Mouse (Mus musculus) liver, embryonic 14.5 days (tissue): Measurements from ENCODE around the gene Olfr633. TPM values are rescaled to one million over a fixed set of nuclear protein-coding genes. Genes with fewer than 3 reads are reported as not detected.

Experiments used
- ATAC-seq: fragments of 200-750 bp; cut with Nextera tagmentation; 2 replicates; pipeline ENCODE4 v1.8.0; 2017; ENCODE audit warnings: moderate number of reproducible peaks, mild to moderate bottlenecking, moderate library complexity; ENCODE audit not compliant: insufficient read depth
- DNase-seq, 3 experiments: peaks; one replicate each; pipeline ENCODE4 v3.0.0-alpha.2; 2012 to 2013; ENCODE audit warnings: low read depth in 3 of 3, low spot score in 3 of 3
- H3K27ac ChIP-seq: fragments of 300-500 bp; sonication (generic); 2 replicates; pipeline ENCODE4 v1.5.1; 2014; ENCODE audit warnings: moderate library complexity, mild to moderate bottlenecking, control low read depth, inconsistent platforms
- H3K27me3 ChIP-seq: fragments of 300-500 bp; sonication (generic); 2 replicates; pipeline ENCODE4 v1.6.1; 2014; ENCODE audit warnings: mild to moderate bottlenecking, low read length, moderate library complexity; ENCODE audit not compliant: control insufficient read depth, insufficient read depth
- H3K36me3 ChIP-seq: fragments of 300-500 bp; sonication (generic); replicated peaks from 2 replicates; pipeline ENCODE4 v1.6.1; 2014; ENCODE audit warnings: low read depth; ENCODE audit not compliant: control insufficient read depth, insufficient read depth
- H3K4me1 ChIP-seq, 2 experiments: fragments of 200-500 bp in 1 of 2; fragments of 300-500 bp in 1 of 2; sonication (generic) in 1 of 2; replicated peaks; 2 replicates each; pipeline ENCODE4 v1.6.1; 2012 to 2014; ENCODE audit warnings: antibody characterized with exemption in 1 of 2, inconsistent platforms in 1 of 2, low read length in 1 of 2; ENCODE audit not compliant: control insufficient read depth in 2 of 2, insufficient read depth in 2 of 2
- H3K4me2 ChIP-seq: fragments of 300-500 bp; sonication (generic); 2 replicates; pipeline ENCODE4 v1.6.1; 2014; ENCODE audit warnings: low read depth, mild to moderate bottlenecking, control low read depth, moderate library complexity
- H3K4me3 ChIP-seq, 2 experiments: fragments of 200-500 bp in 1 of 2; fragments of 300-500 bp in 1 of 2; sonication (generic) in 1 of 2; 2 replicates each; pipeline ENCODE4 v1.5.1; 2012 to 2014; ENCODE audit warnings: low read depth in 2 of 2, low read length in 2 of 2, mild to moderate bottlenecking in 2 of 2, control low read depth in 1 of 2, inconsistent platforms in 1 of 2, moderate library complexity in 1 of 2; ENCODE audit not compliant: insufficient read depth in 1 of 2
- H3K9ac ChIP-seq: fragments of 300-500 bp; sonication (generic); replicated peaks from 2 replicates; pipeline ENCODE4 v1.6.1; 2014; ENCODE audit warnings: mild to moderate bottlenecking, control low read depth, moderate library complexity
- H3K9me3 ChIP-seq: fragments of 300-500 bp; sonication (generic); 2 replicates; pipeline ENCODE4 v1.6.1; 2016; ENCODE audit warnings: low read length, mixed read lengths; ENCODE audit not compliant: control insufficient read depth
- CTCF ChIP-seq: IDR thresholded peaks from 2 replicates; pipeline ENCODE4 v1.5.1; 2016; ENCODE audit warnings: antibody characterized with exemption, low read depth, control low read depth
- EP300 ChIP-seq: IDR thresholded peaks from 2 replicates; pipeline ENCODE4 v1.6.1; 2016; ENCODE audit warnings: antibody characterized with exemption, low read depth
- WGBS: fragments of 180-500 bp; shearing (Covaris S2); extraction: QIAGEN DNeasy Blood & Tissue Kit; methylation state at CpG from one replicate; pipeline ENCODE4 v1.1.7; 2014; ENCODE audit not compliant: insufficient replicate concordance; 5-methylcytosine and 5-hydroxymethylcytosine counted together
- polyA plus RNA-seq, 2 experiments: library from polyadenylated mRNA; depleted of rRNA in 1 of 2; stranded (reverse) in 1 of 2; unstranded in 1 of 2; fragments of >200 nt; fragmentation: Nextera tagmentation in 1 of 2; extraction: Ambion mirVana in 1 of 2; gene quantifications; 2 replicates each; pipeline versions ENCODE4 v1.2.1 to v1.2.3; 2012 to 2014

Gene Olfr633
- polyA plus RNA-seq, 2 experiments = 0.04 TPM; not detected in 1

DNA sequence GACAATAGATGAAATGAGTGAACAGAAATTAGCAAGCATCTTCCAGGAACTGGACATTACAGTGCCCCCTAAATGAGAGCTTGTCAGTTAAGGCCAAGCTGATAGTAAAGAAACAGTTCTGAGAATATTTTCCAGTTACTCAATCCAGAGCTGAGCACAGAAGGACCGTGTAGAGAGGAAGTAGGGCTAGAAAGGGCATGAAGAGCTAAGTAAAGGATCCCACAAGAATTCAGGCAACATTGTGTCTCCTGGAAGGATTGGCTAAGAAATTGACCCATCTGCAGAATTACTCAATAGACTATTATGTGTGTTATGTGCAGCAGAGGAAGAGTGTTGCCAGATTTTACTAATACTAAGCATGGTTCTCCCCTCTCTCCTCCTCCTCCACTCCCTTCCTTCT, 27.5 kb downstream of the Olfr633 start:
- Histone ChIP-seq H3K9ac (no peak overlapping the region), H3K9me3 (no peaks in the 10 kb centered on the region), H3K4me1 (no peaks in the 10 kb centered on the region), H3K36me3 (no peaks in the 10 kb centered on the region), H3K27me3 (no peaks in the 10 kb centered on the region), H3K27ac (no peak overlapping the region), H3K4me3 (no peak overlapping the region), H3K4me2 (no peak overlapping the region)
- DNase-seq (no peak), ATAC-seq (no peak)
- no peak for TF ChIP-seq EP300
- TF ChIP-seq CTCF = no peak
- WGBS = 24% methylated on average over 1 of the region's 1 CpGs

DNA sequence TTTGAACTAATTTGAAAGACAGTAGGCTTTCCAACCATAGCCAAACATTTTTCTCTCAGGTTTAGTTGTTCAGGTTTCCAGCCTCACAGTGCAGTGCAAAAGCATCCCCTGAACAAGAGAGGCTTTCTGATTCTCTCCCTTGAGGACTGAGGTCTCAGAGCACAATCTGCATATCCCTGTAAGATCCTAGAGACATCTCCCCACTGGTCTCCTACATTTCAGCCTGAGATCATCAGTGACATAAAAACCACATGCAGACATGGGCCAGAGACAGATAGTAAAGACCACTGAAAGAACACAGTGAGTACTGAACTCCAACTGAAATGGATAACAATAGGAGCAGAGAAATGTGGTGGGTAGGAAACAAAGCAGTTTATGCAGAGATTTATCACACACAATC, 54.2 kb downstream of the Olfr633 start, which contains the start of gene Olfr638:
TSS of gene Olfr638 (plus strand) at position 301 of the 400 bp plus-strand sequence.
- ATAC-seq (no peak), DNase-seq (no peak)
- H3K36me3 ChIP-seq = no peaks in the 10 kb centered on the region
- H3K9ac ChIP-seq = no peak within 1 kb of the TSS
- no peak within 1 kb of the TSS for H3K4me2 ChIP-seq
- H3K4me3 ChIP-seq = no peak within 1 kb of the TSS
- H3K4me1 ChIP-seq = no peaks in the 10 kb centered on the region
- TF ChIP-seq EP300 (no peak), CTCF (no peak)
- H3K27ac ChIP-seq = no peak within 1 kb of the TSS
- no peaks in the 10 kb centered on the region for H3K27me3 ChIP-seq
- H3K9me3 ChIP-seq = no peaks in the 10 kb centered on the region

Other genes with a start within 250 kb of the Olfr633 start
Only the 30 nearest of the 33 such genes appear.
- not detected in 2 replicates for gene Olfr628, start 214.1 kb upstream of the Olfr633 start, polyA plus RNA-seq (2012; rRNA removed)
- not detected in 2 replicates for gene Olfr628, start 214.1 kb upstream of the Olfr633 start, polyA plus RNA-seq (2014; fragmentation: Nextera tagmentation; extraction: Ambion mirVana)
- 0.08 TPM in 1 of 2 replicates, not detected in the other for gene Olfr629, start 199.5 kb upstream of the Olfr633 start, polyA plus RNA-seq (2012; rRNA removed)
- gene Olfr629, start 199.5 kb upstream of the Olfr633 start, polyA plus RNA-seq (2014; fragmentation: Nextera tagmentation; extraction: Ambion mirVana) = 0.18 and 0.22 TPM in 2 replicates
- gene Olfr630, start 187.1 kb upstream of the Olfr633 start, polyA plus RNA-seq (2012; rRNA removed) = 0.03 TPM in 2 replicates
- not detected in 2 replicates for gene Olfr630, start 187.1 kb upstream of the Olfr633 start, polyA plus RNA-seq (2014; fragmentation: Nextera tagmentation; extraction: Ambion mirVana)
- 0.01 TPM in 1 of 2 replicates, not detected in the other for gene Olfr69, start 172.8 kb upstream of the Olfr633 start, polyA plus RNA-seq (2012; rRNA removed)
- gene Olfr69, start 172.8 kb upstream of the Olfr633 start, polyA plus RNA-seq (2014; fragmentation: Nextera tagmentation; extraction: Ambion mirVana) = not detected in 2 replicates
- gene Olfr68, start 164.7 kb upstream of the Olfr633 start, polyA plus RNA-seq (2012; rRNA removed) = 0.02 and 0.10 TPM in 2 replicates
- 0.08 TPM in 1 of 2 replicates, not detected in the other for gene Olfr68, start 164.7 kb upstream of the Olfr633 start, polyA plus RNA-seq (2014; fragmentation: Nextera tagmentation; extraction: Ambion mirVana)
- 0.02 TPM in 1 of 2 replicates, not detected in the other for gene Olfr67, start 152.6 kb upstream of the Olfr633 start, polyA plus RNA-seq (2012; rRNA removed)
- gene Olfr67, start 152.6 kb upstream of the Olfr633 start, polyA plus RNA-seq (2014; fragmentation: Nextera tagmentation; extraction: Ambion mirVana) = not detected in 2 replicates
- 57,913 and 74,220 TPM in 2 replicates for gene Hbb-bt, start 130.4 kb upstream of the Olfr633 start, polyA plus RNA-seq (2012; rRNA removed)
- 62,702 and 66,320 TPM in 2 replicates for gene Hbb-bt, start 130.4 kb upstream of the Olfr633 start, polyA plus RNA-seq (2014; fragmentation: Nextera tagmentation; extraction: Ambion mirVana)
- 195,474 and 209,901 TPM in 2 replicates for gene Hbb-bs, start 116.3 kb upstream of the Olfr633 start, polyA plus RNA-seq (2012; rRNA removed)
- 126,713 and 131,477 TPM in 2 replicates for gene Hbb-bs, start 116.3 kb upstream of the Olfr633 start, polyA plus RNA-seq (2014; fragmentation: Nextera tagmentation; extraction: Ambion mirVana)
- 0.19 and 0.36 TPM in 2 replicates for gene Hbb-bh2, start 103.9 kb upstream of the Olfr633 start, polyA plus RNA-seq (2012; rRNA removed)
- not detected in 2 replicates for gene Hbb-bh2, start 103.9 kb upstream of the Olfr633 start, polyA plus RNA-seq (2014; fragmentation: Nextera tagmentation; extraction: Ambion mirVana)
- 94.8 and 146 TPM in 2 replicates for gene Hbb-bh1, start 101.3 kb upstream of the Olfr633 start, polyA plus RNA-seq (2012; rRNA removed)
- 155 and 211 TPM in 2 replicates for gene Hbb-bh1, start 101.3 kb upstream of the Olfr633 start, polyA plus RNA-seq (2014; fragmentation: Nextera tagmentation; extraction: Ambion mirVana)
- 361 and 394 TPM in 2 replicates for gene Hbb-y, start 91.2 kb upstream of the Olfr633 start, polyA plus RNA-seq (2012; rRNA removed)
- 543 and 665 TPM in 2 replicates for gene Hbb-y, start 91.2 kb upstream of the Olfr633 start, polyA plus RNA-seq (2014; fragmentation: Nextera tagmentation; extraction: Ambion mirVana)
- gene Olfr66, start 58.2 kb upstream of the Olfr633 start, polyA plus RNA-seq (2012; rRNA removed) = 0.03 TPM in 1 of 2 replicates, not detected in the other
- gene Olfr66, start 58.2 kb upstream of the Olfr633 start, polyA plus RNA-seq (2014; fragmentation: Nextera tagmentation; extraction: Ambion mirVana) = not detected in 2 replicates
- gene Olfr64, start 50.0 kb upstream of the Olfr633 start, polyA plus RNA-seq (2012; rRNA removed) = under 0.01 TPM in 1 of 2 replicates, not detected in the other
- gene Olfr64, start 50.0 kb upstream of the Olfr633 start, polyA plus RNA-seq (2014; fragmentation: Nextera tagmentation; extraction: Ambion mirVana) = not detected in 2 replicates
- not detected in 2 replicates for gene Olfr65, start 41.0 kb upstream of the Olfr633 start, polyA plus RNA-seq (2012; rRNA removed)
- gene Olfr65, start 41.0 kb upstream of the Olfr633 start, polyA plus RNA-seq (2014; fragmentation: Nextera tagmentation; extraction: Ambion mirVana) = not detected in 2 replicates
- gene Olfr631, start 15.6 kb upstream of the Olfr633 start, polyA plus RNA-seq (2012; rRNA removed) = 0.84 and 0.95 TPM in 2 replicates
- 0.19 and 0.24 TPM in 2 replicates for gene Olfr631, start 15.6 kb upstream of the Olfr633 start, polyA plus RNA-seq (2014; fragmentation: Nextera tagmentation; extraction: Ambion mirVana)
- gene Olfr632, start 10.1 kb upstream of the Olfr633 start, polyA plus RNA-seq (2012; rRNA removed) = 1.9 and 2.2 TPM in 2 replicates
- 0.52 and 0.69 TPM in 2 replicates for gene Olfr632, start 10.1 kb upstream of the Olfr633 start, polyA plus RNA-seq (2014; fragmentation: Nextera tagmentation; extraction: Ambion mirVana)
- gene Olfr635, start 26.7 kb downstream of the Olfr633 start, polyA plus RNA-seq (2012; rRNA removed) = 0.02 and 0.03 TPM in 2 replicates
- not detected in 2 replicates for gene Olfr635, start 26.7 kb downstream of the Olfr633 start, polyA plus RNA-seq (2014; fragmentation: Nextera tagmentation; extraction: Ambion mirVana)
- 0.06 and 0.18 TPM in 2 replicates for gene Olfr638, start 54.3 kb downstream of the Olfr633 start, polyA plus RNA-seq (2012; rRNA removed)
- not detected in 2 replicates for gene Olfr638, start 54.3 kb downstream of the Olfr633 start, polyA plus RNA-seq (2014; fragmentation: Nextera tagmentation; extraction: Ambion mirVana)
- not detected in 2 replicates for gene Olfr639, start 72.9 kb downstream of the Olfr633 start, polyA plus RNA-seq (2012; rRNA removed)
- gene Olfr639, start 72.9 kb downstream of the Olfr633 start, polyA plus RNA-seq (2014; fragmentation: Nextera tagmentation; extraction: Ambion mirVana) = 0.03 TPM in 1 of 2 replicates, not detected in the other
- not detected in 2 replicates for gene Olfr640, start 81.1 kb downstream of the Olfr633 start, polyA plus RNA-seq (2012; rRNA removed)
- not detected in 2 replicates for gene Olfr640, start 81.1 kb downstream of the Olfr633 start, polyA plus RNA-seq (2014; fragmentation: Nextera tagmentation; extraction: Ambion mirVana)
- not detected in 2 replicates for gene Olfr641, start 91.0 kb downstream of the Olfr633 start, polyA plus RNA-seq (2012; rRNA removed)
- gene Olfr641, start 91.0 kb downstream of the Olfr633 start, polyA plus RNA-seq (2014; fragmentation: Nextera tagmentation; extraction: Ambion mirVana) = not detected in 2 replicates
- gene Olfr642, start 108.2 kb downstream of the Olfr633 start, polyA plus RNA-seq (2012; rRNA removed) = not detected in 2 replicates
- not detected in 2 replicates for gene Olfr642, start 108.2 kb downstream of the Olfr633 start, polyA plus RNA-seq (2014; fragmentation: Nextera tagmentation; extraction: Ambion mirVana)
- not detected in 2 replicates for gene 4930516K23Rik, start 117.0 kb downstream of the Olfr633 start, polyA plus RNA-seq (2012; rRNA removed)
- gene 4930516K23Rik, start 117.0 kb downstream of the Olfr633 start, polyA plus RNA-seq (2014; fragmentation: Nextera tagmentation; extraction: Ambion mirVana) = not detected in 2 replicates
- gene Olfr644, start 127.4 kb downstream of the Olfr633 start, polyA plus RNA-seq (2012; rRNA removed) = not detected in 2 replicates
- gene Olfr644, start 127.4 kb downstream of the Olfr633 start, polyA plus RNA-seq (2014; fragmentation: Nextera tagmentation; extraction: Ambion mirVana) = not detected in 2 replicates
- gene Olfr645, start 141.0 kb downstream of the Olfr633 start, polyA plus RNA-seq (2012; rRNA removed) = not detected in 2 replicates
- not detected in 2 replicates for gene Olfr645, start 141.0 kb downstream of the Olfr633 start, polyA plus RNA-seq (2014; fragmentation: Nextera tagmentation; extraction: Ambion mirVana)
- not detected in 2 replicates for gene Olfr646, start 160.4 kb downstream of the Olfr633 start, polyA plus RNA-seq (2012; rRNA removed)
- not detected in 2 replicates for gene Olfr646, start 160.4 kb downstream of the Olfr633 start, polyA plus RNA-seq (2014; fragmentation: Nextera tagmentation; extraction: Ambion mirVana)
- not detected in 2 replicates for gene Ubqln5, start 185.4 kb downstream of the Olfr633 start, polyA plus RNA-seq (2012; rRNA removed)
- gene Ubqln5, start 185.4 kb downstream of the Olfr633 start, polyA plus RNA-seq (2014; fragmentation: Nextera tagmentation; extraction: Ambion mirVana) = not detected in 2 replicates
- not detected in 2 replicates for gene Olfr643, start 193.0 kb downstream of the Olfr633 start, polyA plus RNA-seq (2012; rRNA removed)
- not detected in 2 replicates for gene Olfr643, start 193.0 kb downstream of the Olfr633 start, polyA plus RNA-seq (2014; fragmentation: Nextera tagmentation; extraction: Ambion mirVana)
- not detected in 2 replicates for gene Ubqln3, start 198.8 kb downstream of the Olfr633 start, polyA plus RNA-seq (2012; rRNA removed)
- gene Ubqln3, start 198.8 kb downstream of the Olfr633 start, polyA plus RNA-seq (2014; fragmentation: Nextera tagmentation; extraction: Ambion mirVana) = not detected in 2 replicates
- gene Ubqlnl, start 206.1 kb downstream of the Olfr633 start, polyA plus RNA-seq (2012; rRNA removed) = not detected in 2 replicates
- not detected in 2 replicates for gene Ubqlnl, start 206.1 kb downstream of the Olfr633 start, polyA plus RNA-seq (2014; fragmentation: Nextera tagmentation; extraction: Ambion mirVana)